Mouse (Mus musculus): ENCODE measurements around the gene Kifc5b. TPM values are rescaled to one million over a fixed set of nuclear protein-coding genes. Genes with fewer than 3 reads are reported as not detected.
"Not testable (repeated sequence)": the region's sequence is repeated elsewhere in the genome, so short reads cannot be mapped to it uniquely, and the experiment has no call there.

Kifc5b gene
- polyA plus RNA-seq, 2 experiments, result 2.7 to 13.8 TPM

GRCm38 (mm10) chr17:26895578-26895977, 21.3 kb upstream of the Kifc5b start:
- Histone ChIP-seq H3K27ac (no peak overlapping the region), H3K27me3 (ENCODE audit: control insufficient read depth, insufficient read depth, low read length) (no peaks in the 10 kb centered on the region), H3K9ac (replicated peaks) (no peak overlapping the region), H3K4me2 (ENCODE audit: low read depth) (no peak overlapping the region), H3K36me3 (replicated peaks; ENCODE audit: control insufficient read depth, insufficient read depth, low read depth) (no peaks in the 10 kb centered on the region), H3K9me3 (ENCODE audit: control insufficient read depth, low read length) (no peaks in the 10 kb centered on the region), H3K4me3 (ENCODE audit: insufficient read depth in 1 of 2, low read depth in 2 of 2, low read length in 2 of 2) (no peak overlapping the region), H3K4me1 (replicated peaks; ENCODE audit: control insufficient read depth in 2 of 2, insufficient read depth in 2 of 2, low read length in 1 of 2) (no peaks in the 10 kb centered on the region)
- peak; percentile 97 for TF ChIP-seq CTCF (IDR thresholded peaks at IDR 0.05; ENCODE audit: low read depth)
- no peak for TF ChIP-seq EP300 (IDR thresholded peaks at IDR 0.05; ENCODE audit: low read depth)
- DNase-seq (ENCODE audit: low read depth in 3 of 3, low spot score in 3 of 3) (peak; percentile 45 to 54 (median 53)), ATAC-seq (ENCODE audit: insufficient read depth) (no peak)
- 14% methylated on average over 10 of the region's 10 CpGs for WGBS (ENCODE audit: insufficient replicate concordance)

- Histone ChIP-seq H3K27me3 (ENCODE audit: control insufficient read depth, insufficient read depth, low read length) (no peaks in the 10 kb centered on the region), H3K4me2 (ENCODE audit: low read depth) (no peak overlapping the region), H3K36me3 (replicated peaks; ENCODE audit: control insufficient read depth, insufficient read depth, low read depth) (no peaks in the 10 kb centered on the region), H3K9ac (replicated peaks) (no peak overlapping the region), H3K4me1 (replicated peaks; ENCODE audit: control insufficient read depth in 2 of 2, insufficient read depth in 2 of 2, low read length in 1 of 2) (no peaks in the 10 kb centered on the region), H3K4me3 (ENCODE audit: insufficient read depth in 1 of 2, low read depth in 2 of 2, low read length in 2 of 2) (no peak overlapping the region), H3K9me3 (ENCODE audit: control insufficient read depth, low read length) (no peaks in the 10 kb centered on the region), H3K27ac (no peak overlapping the region)
- 59% methylated on average over 6 of the region's 6 CpGs for WGBS (ENCODE audit: insufficient replicate concordance)
- no peak for ATAC-seq (ENCODE audit: insufficient read depth)
- TF ChIP-seq CTCF (IDR thresholded peaks at IDR 0.05; ENCODE audit: low read depth), result no peak
- TF ChIP-seq EP300 (IDR thresholded peaks at IDR 0.05; ENCODE audit: low read depth), result no peak
- no peak for DNase-seq (ENCODE audit: low read depth in 3 of 3, low spot score in 3 of 3)
Observed at GRCm38 (mm10) chr17:26900916-26901315, 16.0 kb upstream of the Kifc5b start.

- H3K4me1 ChIP-seq (replicated peaks; ENCODE audit: control insufficient read depth in 2 of 2, insufficient read depth in 2 of 2, low read length in 1 of 2), result no peaks in the 10 kb centered on the region
- H3K9me3 ChIP-seq (ENCODE audit: control insufficient read depth, low read length), result no peaks in the 10 kb centered on the region
- H3K27me3 ChIP-seq (ENCODE audit: control insufficient read depth, insufficient read depth, low read length), result no peaks in the 10 kb centered on the region
- no peak overlapping the region for H3K9ac ChIP-seq (replicated peaks)
- TF ChIP-seq EP300 (IDR thresholded peaks at IDR 0.05; ENCODE audit: low read depth) (no peak), CTCF (IDR thresholded peaks at IDR 0.05; ENCODE audit: low read depth) (no peak)
- no peak overlapping the region for H3K27ac ChIP-seq
- H3K4me2 ChIP-seq (ENCODE audit: low read depth), result no peak overlapping the region
- 44% methylated on average over 5 of the region's 5 CpGs for whole genome bisulfite sequencing (ENCODE audit: insufficient replicate concordance)
- ATAC-seq (ENCODE audit: insufficient read depth) (no peak), DNase-seq (ENCODE audit: low read depth in 3 of 3, low spot score in 3 of 3) (no peak)
- H3K36me3 ChIP-seq (replicated peaks; ENCODE audit: control insufficient read depth, insufficient read depth, low read depth), result no peaks in the 10 kb centered on the region
- H3K4me3 ChIP-seq (ENCODE audit: insufficient read depth in 1 of 2, low read depth in 2 of 2, low read length in 2 of 2), result no peak overlapping the region
Observed at GRCm38 (mm10) chr17:26904320-26904719, 12.6 kb upstream of the Kifc5b start.

GRCm38 (mm10) chr17:26907506-26907905, 9.4 kb upstream of the Kifc5b start:
- not testable (repeated sequence) for H3K4me3 ChIP-seq (ENCODE audit: insufficient read depth in 1 of 2, low read depth in 2 of 2, low read length in 2 of 2); H3K27ac ChIP-seq; H3K27me3 ChIP-seq (ENCODE audit: control insufficient read depth, insufficient read depth, low read length); DNase-seq (ENCODE audit: low read depth in 3 of 3, low spot score in 3 of 3); H3K4me2 ChIP-seq (ENCODE audit: low read depth); H3K36me3 ChIP-seq (replicated peaks; ENCODE audit: control insufficient read depth, insufficient read depth, low read depth); ATAC-seq (ENCODE audit: insufficient read depth); H3K9me3 ChIP-seq (ENCODE audit: control insufficient read depth, low read length); H3K9ac ChIP-seq (replicated peaks); H3K4me1 ChIP-seq (replicated peaks; ENCODE audit: control insufficient read depth in 2 of 2, insufficient read depth in 2 of 2, low read length in 1 of 2)
- WGBS (ENCODE audit: insufficient replicate concordance), result 83% methylated on average over 14 of the region's 15 CpGs

GRCm38 (mm10) chr17:26915248-26915647, 1.6 kb upstream of the Kifc5b start:
- no peaks in the 10 kb centered on the region for H3K27me3 ChIP-seq (ENCODE audit: control insufficient read depth, insufficient read depth, low read length)
- H3K4me1 ChIP-seq (replicated peaks; ENCODE audit: control insufficient read depth in 2 of 2, insufficient read depth in 2 of 2, low read length in 1 of 2), result peaks cover 9% of the 10 kb centered on the region in 2 experiments; a peak in 3 of 4 replicates
- no peak overlapping the region for H3K4me3 ChIP-seq (ENCODE audit: insufficient read depth in 1 of 2, low read depth in 2 of 2, low read length in 2 of 2)
- DNase-seq (ENCODE audit: low read depth in 3 of 3, low spot score in 3 of 3) (no peak), ATAC-seq (ENCODE audit: insufficient read depth) (no peak)
- no peaks in the 10 kb centered on the region for H3K9me3 ChIP-seq (ENCODE audit: control insufficient read depth, low read length)
- no peak overlapping the region for H3K27ac ChIP-seq
- H3K36me3 ChIP-seq (replicated peaks; ENCODE audit: control insufficient read depth, insufficient read depth, low read depth), result peaks cover under 1% of the 10 kb centered on the region; the same call in 1 of the 2 replicates
- H3K4me2 ChIP-seq (ENCODE audit: low read depth), result no peak overlapping the region
- 57% methylated on average over 1 of the region's 1 CpGs for WGBS (ENCODE audit: insufficient replicate concordance)
- TF ChIP-seq EP300 (IDR thresholded peaks at IDR 0.05; ENCODE audit: low read depth), result no peak
- no peak overlapping the region for H3K9ac ChIP-seq (replicated peaks)

GRCm38 (mm10) chr17:26917560-26917959, 669 bp downstream of the Kifc5b start:
- Histone ChIP-seq H3K9ac (replicated peaks) (peak overlapping the region; percentile 87), H3K27ac (peak overlapping the region; percentile 11), H3K4me2 (ENCODE audit: low read depth) (peak overlapping the region; percentile 84), H3K36me3 (replicated peaks; ENCODE audit: control insufficient read depth, insufficient read depth, low read depth) (peaks cover 16% of the 10 kb centered on the region), H3K4me3 (ENCODE audit: insufficient read depth in 1 of 2, low read depth in 2 of 2, low read length in 2 of 2) (peak overlapping the region; percentile 63 to 89)
- ATAC-seq (ENCODE audit: insufficient read depth); DNase-seq (ENCODE audit: low read depth in 3 of 3, low spot score in 3 of 3); H3K4me1 ChIP-seq (replicated peaks; ENCODE audit: control insufficient read depth in 2 of 2, insufficient read depth in 2 of 2, low read length in 1 of 2); H3K27me3 ChIP-seq (ENCODE audit: control insufficient read depth, insufficient read depth, low read length); H3K9me3 ChIP-seq (ENCODE audit: control insufficient read depth, low read length): not testable (repeated sequence)
- WGBS (ENCODE audit: insufficient replicate concordance), result 0% methylated on average over 12 of the region's 12 CpGs

Data from liver, embryonic 14.5 days (tissue).